Mouse (Mus musculus) spleen, adult 2 months (tissue): ENCODE measurements around the gene Tex22. TPM values are rescaled to one million over a fixed set of nuclear protein-coding genes. Genes with fewer than 3 reads are reported as not detected.
A peak's percentile ranks its signal among the peaks of the same experiment; 100 is the strongest.

ENCODE experiments used
- DNase-seq, 2 experiments: peaks; one replicate each; pipeline versions ENCODE4 v3.0.0 to v3.0.0-alpha.2; 2012 to 2021; ENCODE audit warnings: low spot score in 2 of 2, low read depth in 1 of 2
- H3K27ac ChIP-seq: fragments of 200-500 bp; 2 replicates; pipeline ENCODE4 v1.5.1; 2012; ENCODE audit warnings: low read length, inconsistent platforms; ENCODE audit not compliant: insufficient read depth
- H3K27me3 ChIP-seq: fragments of 200-500 bp; 2 replicates; pipeline ENCODE4 v1.6.1; 2012; ENCODE audit warnings: mild to moderate bottlenecking, moderate library complexity, low read length, inconsistent platforms; ENCODE audit not compliant: control insufficient read depth, insufficient read depth
- H3K36me3 ChIP-seq: fragments of 200-500 bp; 2 replicates; pipeline ENCODE4 v1.6.1; 2012; ENCODE audit warnings: mild to moderate bottlenecking, low read length, inconsistent platforms; ENCODE audit not compliant: control insufficient read depth, insufficient read depth
- H3K4me1 ChIP-seq: fragments of 200-500 bp; 2 replicates; pipeline ENCODE4 v1.6.1; 2011; ENCODE audit warnings: inconsistent platforms; ENCODE audit not compliant: control insufficient read depth, insufficient read depth, insufficient read length
- H3K4me3 ChIP-seq: fragments of 200-500 bp; 2 replicates; pipeline ENCODE4 v1.5.1; 2011; ENCODE audit warnings: mild to moderate bottlenecking, inconsistent platforms; ENCODE audit not compliant: insufficient read depth, insufficient read length; ENCODE audit errors: extremely low read depth
- CTCF ChIP-seq: fragments of 200-500 bp; IDR thresholded peaks from 2 replicates; pipeline ENCODE4 v1.5.1; 2011; ENCODE audit warnings: mild to moderate bottlenecking, inconsistent platforms; ENCODE audit not compliant: insufficient read depth, insufficient read length, insufficient replicate concordance; ENCODE audit errors: extremely low read depth
- POLR2A ChIP-seq: fragments of 200-500 bp; IDR thresholded peaks from 2 replicates; pipeline ENCODE4 v1.6.1; 2011; ENCODE audit warnings: low read depth, low read length, inconsistent platforms
- WGBS: fragments of 180-500 bp; shearing (Covaris S2); methylation state at CpG from one replicate; pipeline ENCODE4 v1.1.7; 2018; 5-methylcytosine and 5-hydroxymethylcytosine counted together
- polyA plus RNA-seq: library from polyadenylated mRNA; depleted of rRNA; stranded (reverse); fragments of >200 nt; gene quantifications from 2 replicates; pipeline ENCODE4 v1.2.3, GENCODE M21; 2012

The Tex22 gene
- polyA plus RNA-seq, 1 experiment: 0.48 TPM

DNA sequence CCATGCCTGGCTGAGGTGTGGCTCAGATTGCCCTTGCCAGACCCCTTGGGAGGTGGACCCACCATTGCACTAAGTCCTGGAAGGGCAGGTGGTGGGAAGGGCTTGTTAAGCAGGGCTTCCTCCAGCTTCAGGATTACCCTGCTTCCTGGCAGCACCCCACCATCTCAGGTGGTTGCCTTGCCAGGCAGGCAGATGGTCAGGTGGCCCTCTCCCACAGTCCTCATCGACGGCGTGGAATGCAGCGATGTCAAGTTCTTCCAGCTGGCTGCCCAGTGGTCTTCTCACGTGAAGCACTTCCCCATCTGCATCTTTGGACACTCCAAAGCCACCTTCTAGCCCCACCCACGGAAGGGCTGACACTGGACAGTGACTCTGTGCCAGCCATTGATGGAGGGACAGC, 3.0 kb upstream of the Tex22 start:
- TF ChIP-seq POLR2A: no peak
- TF ChIP-seq CTCF: no peak
- Histone ChIP-seq H3K27me3 (no peaks in the 10 kb centered on the region), H3K36me3 (peaks cover 2% of the 10 kb centered on the region; the same call in 1 of the 2 replicates), H3K4me3 (no peak overlapping the region), H3K27ac (no peak overlapping the region), H3K4me1 (peaks cover 5% of the 10 kb centered on the region; the same call in 1 of the 2 replicates)
- DNase-seq: no peak
- WGBS: 94% methylated on average over 6 of the region's 6 CpGs

DNA sequence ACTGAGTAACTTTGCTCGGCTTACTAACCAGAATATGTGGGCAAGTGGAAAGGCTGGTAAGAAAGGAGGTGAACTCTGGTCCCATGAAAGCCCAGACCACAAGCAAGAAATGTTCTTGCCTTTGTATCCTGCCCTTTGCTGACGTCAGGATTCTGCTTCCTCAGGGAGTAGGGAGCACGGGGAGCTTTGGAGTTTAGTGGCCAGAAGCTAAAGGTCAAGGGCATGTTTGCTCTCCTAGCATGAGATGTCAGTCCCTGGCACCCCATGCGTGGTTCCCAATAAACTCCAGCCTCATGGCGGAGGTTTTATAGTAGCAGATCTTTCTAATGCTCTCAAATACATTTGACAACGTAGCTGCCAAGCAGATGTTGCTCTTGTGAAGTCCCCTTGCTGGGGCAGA, 2.5 kb upstream of the Tex22 start:
- 86% methylated on average over 6 of the region's 6 CpGs for WGBS

DNA sequence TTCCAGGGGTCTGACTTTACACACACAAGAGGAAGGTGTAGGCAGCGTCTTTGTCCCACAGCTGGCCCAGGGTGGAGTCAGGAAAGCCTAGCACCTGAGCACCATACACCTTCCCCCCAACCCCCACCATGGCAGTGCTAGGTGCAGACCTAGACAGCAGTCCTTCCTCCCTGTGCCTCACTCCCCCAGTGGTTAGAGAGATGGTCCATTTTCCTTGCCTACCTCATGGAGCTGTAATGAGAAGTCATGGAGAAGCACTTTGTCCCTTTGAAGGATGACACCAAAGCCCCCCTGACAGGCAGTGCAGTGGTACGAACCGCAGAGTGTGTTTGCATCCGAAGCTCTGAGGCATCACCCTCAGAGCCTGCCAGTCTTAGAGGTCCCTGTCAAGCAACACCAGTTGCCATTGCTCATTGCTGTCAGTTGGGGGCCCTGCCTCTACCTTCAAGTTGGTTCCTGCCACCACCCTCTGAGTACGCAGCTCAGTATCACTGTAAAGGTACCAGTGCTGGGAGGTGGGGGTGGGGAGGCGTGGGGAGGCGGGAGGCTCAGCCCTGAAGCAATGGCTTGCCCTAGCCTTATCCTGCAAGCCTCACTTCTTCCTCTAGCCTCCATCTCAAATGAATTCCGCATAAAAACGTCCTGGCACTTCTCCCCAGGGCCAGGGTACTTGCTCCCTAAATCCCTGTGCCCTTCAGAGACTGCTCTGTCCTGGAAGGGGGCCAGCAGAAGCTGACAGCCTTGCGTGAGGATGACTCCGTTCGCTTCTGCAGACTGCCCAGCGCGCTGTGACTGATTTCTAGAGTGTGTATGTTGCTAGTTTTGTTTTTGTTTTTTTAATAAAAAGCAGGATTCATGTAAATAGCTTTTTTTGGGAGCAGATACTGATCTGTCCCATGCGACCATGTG, 628 bp upstream of the Tex22 start:
- Histone ChIP-seq H3K27ac (peak overlapping the region; percentile 50), H3K4me3 (peak overlapping the region; percentile 95; the same call in 1 of the 2 replicates), H3K4me1 (peaks cover 5% of the 10 kb centered on the region; the same call in 1 of the 2 replicates), H3K27me3 (no peaks in the 10 kb centered on the region), H3K36me3 (peaks cover 2% of the 10 kb centered on the region; the same call in 1 of the 2 replicates)
- TF ChIP-seq POLR2A (no peak), CTCF (no peak)
- 20% methylated on average over 15 of the region's 15 CpGs for WGBS
- peak in 1 of 2 experiments; percentile 17 for DNase-seq

More for the DNA sequence above, 2.5 kb upstream of the Tex22 start:
- H3K36me3 ChIP-seq: peaks cover 2% of the 10 kb centered on the region; the same call in 1 of the 2 replicates
- no peak overlapping the region for H3K27ac ChIP-seq
- no peaks in the 10 kb centered on the region for H3K27me3 ChIP-seq
- peaks cover 5% of the 10 kb centered on the region; the same call in 1 of the 2 replicates for H3K4me1 ChIP-seq
- TF ChIP-seq POLR2A: no peak
- no peak for TF ChIP-seq CTCF
- no peak for DNase-seq
- H3K4me3 ChIP-seq: no peak overlapping the region

DNA sequence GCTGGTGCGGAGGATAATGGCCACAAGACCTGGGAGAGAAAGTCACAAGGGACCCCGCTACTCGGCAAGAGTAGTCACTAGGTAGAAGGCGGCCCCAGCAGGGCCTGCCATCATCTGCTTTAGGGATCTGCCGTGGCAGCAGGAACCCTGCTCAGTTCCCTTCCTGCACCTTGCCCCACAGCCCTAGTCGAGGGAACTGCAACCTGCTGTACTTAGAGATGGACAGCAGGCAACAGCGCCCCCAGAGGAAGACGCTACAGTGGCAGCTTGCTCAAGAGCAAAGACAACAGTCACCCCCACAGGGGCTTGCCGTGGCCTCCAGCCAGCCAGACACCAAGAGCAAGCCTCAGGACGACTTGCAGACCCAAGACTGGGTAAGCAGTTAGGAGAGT, 757 bp downstream of the Tex22 start:
- Histone ChIP-seq H3K27ac (peak overlapping the region; percentile 93), H3K27me3 (no peaks in the 10 kb centered on the region), H3K36me3 (no peaks in the 10 kb centered on the region; the same call in 1 of the 2 replicates), H3K4me1 (peaks cover 5% of the 10 kb centered on the region; the same call in 1 of the 2 replicates), H3K4me3 (peak overlapping the region; percentile 95)
- peak; percentile 83 to 89 for DNase-seq
- peak; percentile 93; the same call in 1 of the 2 replicates for TF ChIP-seq CTCF
- TF ChIP-seq POLR2A: peak; percentile 55; the same call in 1 of the 2 replicates
- WGBS: 4% methylated on average over 10 of the region's 10 CpGs

DNA sequence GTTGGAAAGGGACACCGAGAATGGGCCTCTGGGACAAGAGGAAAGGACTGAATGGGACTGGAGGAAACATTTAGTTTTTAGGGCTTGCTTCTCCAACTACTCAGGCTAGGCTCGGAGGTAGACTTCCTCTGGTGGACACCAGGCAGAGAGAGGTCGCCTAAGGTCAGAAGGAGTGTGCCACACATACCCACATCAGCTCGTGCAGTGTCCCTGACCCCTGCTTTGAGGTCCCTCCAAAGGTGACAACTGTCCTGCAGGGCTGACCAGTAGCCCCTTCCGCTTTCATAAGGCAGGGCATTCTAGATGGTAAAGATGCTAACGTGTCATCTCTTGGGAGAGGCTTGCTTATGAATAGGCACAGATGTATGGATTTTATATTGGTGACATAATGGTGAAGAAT, 1.2 kb downstream of the Tex22 start:
- H3K4me1 ChIP-seq: peaks cover 5% of the 10 kb centered on the region; the same call in 1 of the 2 replicates
- no peak overlapping the region for H3K4me3 ChIP-seq
- H3K36me3 ChIP-seq: no peaks in the 10 kb centered on the region; the same call in 1 of the 2 replicates
- 53% methylated on average over 6 of the region's 6 CpGs for WGBS
- no peak for DNase-seq
- H3K27me3 ChIP-seq: no peaks in the 10 kb centered on the region
- TF ChIP-seq POLR2A (no peak), CTCF (no peak)
- H3K27ac ChIP-seq: no peak overlapping the region

DNA sequence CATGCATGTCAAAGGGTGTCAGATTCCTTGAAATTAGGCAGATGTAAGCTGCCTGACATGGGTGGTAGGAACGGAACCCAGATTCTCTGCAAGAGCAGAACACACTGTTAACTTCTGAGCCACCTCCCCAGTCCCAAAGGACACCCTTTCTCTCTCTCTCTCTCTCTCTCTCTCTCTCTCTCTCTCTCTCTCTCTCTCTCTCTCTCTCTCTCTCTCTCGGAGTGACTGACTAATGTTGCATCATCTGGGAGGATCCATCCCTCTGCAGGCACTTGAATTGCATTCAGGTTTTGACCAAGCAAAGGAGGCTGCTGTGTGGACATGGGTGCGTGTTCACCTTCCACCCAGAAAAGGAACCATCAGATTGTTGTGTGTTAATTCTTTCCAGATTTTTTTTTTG, 13.0 kb downstream of the Tex22 start:
- no peaks in the 10 kb centered on the region for H3K4me1 ChIP-seq
- no peak for TF ChIP-seq CTCF
- no peak for TF ChIP-seq POLR2A
- H3K27ac ChIP-seq: no peak overlapping the region
- no peak overlapping the region for H3K4me3 ChIP-seq
- no peaks in the 10 kb centered on the region for H3K36me3 ChIP-seq
- WGBS: 93% methylated on average over 2 of the region's 3 CpGs
- H3K27me3 ChIP-seq: no peaks in the 10 kb centered on the region
- DNase-seq: no peak
